Mouse (Mus musculus): Measurements from ENCODE around the gene Actn4. TPM values are rescaled to one million over a fixed set of nuclear protein-coding genes. Genes with fewer than 3 reads are reported as not detected.

The Actn4 gene
- polyA plus RNA-seq, 1 experiment from 2014 or later = 235 TPM

DNA sequence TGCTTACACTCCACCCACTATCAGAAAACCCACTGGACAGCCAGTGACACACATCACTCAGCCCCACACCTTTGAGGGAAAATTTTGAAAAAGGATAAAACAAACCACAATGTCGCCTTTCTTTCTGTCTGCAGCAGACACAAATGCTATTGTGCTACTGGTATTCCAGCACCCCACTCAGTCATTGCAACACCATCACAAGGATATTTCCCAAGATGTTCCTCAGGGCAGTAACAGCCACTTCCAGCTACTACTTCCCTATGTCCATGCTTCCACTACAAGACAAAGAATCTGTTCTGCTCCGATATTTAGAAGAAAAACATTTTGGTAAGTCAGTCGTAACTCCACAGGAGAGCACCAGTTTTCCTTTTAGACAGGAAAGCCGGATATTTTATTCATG is 7.4 kb downstream of the Actn4 start:
- no peak overlapping the region for H3K27ac ChIP-seq
- peaks cover 38% of the 10 kb centered on the region for H3K36me3 ChIP-seq (replicated peaks)
- no peaks in the 10 kb centered on the region for H3K9me3 ChIP-seq
- H3K4me3 ChIP-seq = no peak overlapping the region
- 87% methylated on average over 4 of the region's 4 CpGs for WGBS
- H3K4me1 ChIP-seq = peaks cover 91% of the 10 kb centered on the region
- no peaks in the 10 kb centered on the region for H3K27me3 ChIP-seq (ENCODE audit: poor library complexity, severe bottlenecking)
- DNase-seq (ENCODE audit: extremely low spot score, low spot score) = no peak

DNA sequence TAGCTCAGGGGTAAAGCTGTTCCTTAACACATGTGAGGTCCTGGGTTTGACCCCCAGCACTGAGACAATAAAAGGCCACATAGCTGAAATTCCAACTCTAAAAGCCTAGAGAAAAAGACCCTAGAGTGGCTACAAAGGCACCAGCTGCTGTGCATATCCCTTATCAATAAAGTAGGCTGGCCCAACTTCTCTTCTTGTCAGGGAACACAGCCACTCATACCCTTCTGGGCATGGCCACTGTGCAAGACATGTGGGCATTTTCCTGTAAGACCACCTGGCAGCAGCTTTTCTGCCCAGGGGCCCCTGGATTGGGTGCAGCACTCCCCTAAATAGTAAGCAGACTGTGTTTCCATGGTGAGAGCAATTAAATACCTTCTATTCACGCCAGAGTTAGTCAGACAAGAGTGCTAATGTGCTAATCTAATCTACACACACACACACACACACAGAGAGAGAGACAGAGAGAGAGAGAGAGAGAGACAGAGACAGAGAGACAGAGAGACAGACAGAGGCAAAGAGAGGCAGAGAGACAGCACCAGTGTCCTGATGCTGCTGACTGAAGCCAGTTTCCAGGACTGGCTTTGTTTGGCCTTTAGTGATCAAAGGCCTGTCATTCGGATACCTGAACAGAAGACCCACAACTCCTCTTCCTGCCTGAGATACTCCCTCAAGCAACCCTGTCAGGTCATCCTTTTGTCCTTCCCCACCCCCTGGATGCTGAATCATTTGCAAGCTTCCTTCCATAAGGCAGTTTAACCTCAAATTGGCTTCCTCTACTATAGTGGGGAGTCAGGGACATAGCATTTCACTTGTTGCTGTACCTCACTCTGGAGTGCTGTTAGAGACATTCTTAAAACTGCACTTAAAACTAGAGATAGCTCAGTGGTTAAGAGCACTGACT is 8.4 kb downstream of the Actn4 start:
- DNase-seq (ENCODE audit: extremely low spot score, low spot score) = peak; percentile 69
- Histone ChIP-seq H3K27ac (peak overlapping the region; percentile 84), H3K9me3 (no peaks in the 10 kb centered on the region), H3K27me3 (ENCODE audit: poor library complexity, severe bottlenecking) (no peaks in the 10 kb centered on the region), H3K36me3 (replicated peaks) (peaks cover 47% of the 10 kb centered on the region), H3K4me3 (peak overlapping the region; percentile 34), H3K4me1 (peaks cover 91% of the 10 kb centered on the region)
- WGBS = 7% methylated on average over 2 of the region's 2 CpGs

DNA sequence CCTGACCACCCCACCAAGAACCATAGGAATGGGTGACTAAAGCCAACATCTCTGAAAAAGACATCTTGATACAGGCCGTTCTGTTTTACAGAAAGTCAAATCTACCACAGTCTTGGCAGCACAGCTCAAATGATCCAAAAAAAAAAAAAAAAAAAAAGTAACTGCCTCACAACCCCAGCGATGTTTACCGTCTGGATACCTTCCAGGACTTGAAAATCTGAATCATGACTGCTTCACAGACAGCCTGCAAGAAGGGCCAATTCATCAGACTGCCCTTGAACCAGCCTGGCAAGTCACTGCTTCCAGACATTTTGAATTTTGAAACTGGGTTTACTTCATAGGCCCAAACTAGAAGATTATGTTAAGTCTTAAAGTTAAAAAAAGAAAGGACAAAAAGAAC is 9.4 kb downstream of the Actn4 start:
- no peaks in the 10 kb centered on the region for H3K9me3 ChIP-seq
- DNase-seq (ENCODE audit: extremely low spot score, low spot score) = no peak
- H3K27ac ChIP-seq = peak overlapping the region; percentile 84
- H3K4me3 ChIP-seq = peak overlapping the region; percentile 34; the same call in 1 of the 2 replicates
- 49% methylated on average over 3 of the region's 3 CpGs for WGBS
- H3K36me3 ChIP-seq (replicated peaks) = peaks cover 52% of the 10 kb centered on the region
- no peaks in the 10 kb centered on the region for H3K27me3 ChIP-seq (ENCODE audit: poor library complexity, severe bottlenecking)
- peaks cover 91% of the 10 kb centered on the region for H3K4me1 ChIP-seq

DNA sequence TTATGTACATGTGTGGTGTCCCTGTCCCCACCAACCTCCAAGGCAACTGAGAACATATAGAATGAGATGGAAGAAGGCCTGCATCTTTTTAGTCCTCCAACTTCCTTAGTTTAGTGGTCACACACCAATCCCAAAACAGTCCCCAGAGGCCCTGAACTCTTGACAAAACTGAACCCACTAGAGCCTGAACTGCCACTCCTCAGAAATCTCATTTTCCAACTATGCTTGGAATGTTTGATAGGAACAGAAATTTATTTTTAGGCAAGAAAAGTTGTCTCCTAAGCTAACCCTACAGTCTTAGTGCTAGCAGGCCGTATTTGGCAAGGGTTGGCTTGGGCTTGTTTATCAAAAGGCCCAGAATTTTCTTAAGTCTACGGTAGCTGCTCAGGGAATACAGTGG is 10.4 kb downstream of the Actn4 start:
- H3K4me1 ChIP-seq = peaks cover 91% of the 10 kb centered on the region
- peak overlapping the region; percentile 84; the same call in 1 of the 2 replicates for H3K27ac ChIP-seq
- no peak overlapping the region for H3K4me3 ChIP-seq
- H3K9me3 ChIP-seq = no peaks in the 10 kb centered on the region
- WGBS = 93% methylated on average over 2 of the region's 2 CpGs
- H3K27me3 ChIP-seq (ENCODE audit: poor library complexity, severe bottlenecking) = no peaks in the 10 kb centered on the region
- no peak for DNase-seq (ENCODE audit: extremely low spot score, low spot score)
- H3K36me3 ChIP-seq (replicated peaks) = peaks cover 57% of the 10 kb centered on the region

DNA sequence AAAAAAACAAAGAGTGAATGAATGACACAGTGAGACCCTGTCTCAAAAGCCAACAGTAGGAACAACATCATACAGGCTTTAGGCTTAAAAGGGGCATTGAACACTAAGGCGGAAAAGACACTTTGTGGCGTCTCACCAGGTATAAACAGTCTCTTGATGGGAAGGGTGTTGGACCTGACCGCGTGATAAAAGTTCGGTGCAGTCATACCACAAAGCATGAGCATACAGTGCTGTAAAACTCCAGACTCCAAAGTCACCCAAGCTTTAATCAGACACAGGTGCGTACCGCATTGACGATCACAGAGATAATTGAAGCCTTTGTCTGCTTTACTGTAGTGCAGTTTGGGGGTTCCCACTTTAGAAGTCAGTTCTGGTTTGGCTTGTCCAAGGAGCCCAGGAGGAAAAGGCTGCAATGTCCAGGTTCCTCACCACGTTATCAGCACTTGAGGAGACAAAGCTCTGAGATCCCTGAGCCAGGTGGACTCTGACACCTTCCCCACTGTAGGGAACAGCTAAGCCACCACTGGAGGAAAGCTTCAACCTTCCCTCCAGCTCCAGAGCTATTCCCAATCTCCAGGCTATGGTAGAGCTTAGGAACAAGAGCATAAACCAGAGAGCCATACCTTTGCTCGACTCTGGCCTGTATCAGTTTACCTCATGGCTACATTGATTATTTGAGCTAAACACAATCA is 11.6 kb downstream of the Actn4 start:
- WGBS = 93% methylated on average over 10 of the region's 10 CpGs
- H3K4me3 ChIP-seq = no peak overlapping the region
- peaks cover 50% of the 10 kb centered on the region for H3K36me3 ChIP-seq (replicated peaks)
- H3K9me3 ChIP-seq = no peaks in the 10 kb centered on the region
- peaks cover 98% of the 10 kb centered on the region for H3K4me1 ChIP-seq
- no peak for DNase-seq (ENCODE audit: extremely low spot score, low spot score)
- H3K27ac ChIP-seq = no peak overlapping the region
- no peaks in the 10 kb centered on the region for H3K27me3 ChIP-seq (ENCODE audit: poor library complexity, severe bottlenecking)

DNA sequence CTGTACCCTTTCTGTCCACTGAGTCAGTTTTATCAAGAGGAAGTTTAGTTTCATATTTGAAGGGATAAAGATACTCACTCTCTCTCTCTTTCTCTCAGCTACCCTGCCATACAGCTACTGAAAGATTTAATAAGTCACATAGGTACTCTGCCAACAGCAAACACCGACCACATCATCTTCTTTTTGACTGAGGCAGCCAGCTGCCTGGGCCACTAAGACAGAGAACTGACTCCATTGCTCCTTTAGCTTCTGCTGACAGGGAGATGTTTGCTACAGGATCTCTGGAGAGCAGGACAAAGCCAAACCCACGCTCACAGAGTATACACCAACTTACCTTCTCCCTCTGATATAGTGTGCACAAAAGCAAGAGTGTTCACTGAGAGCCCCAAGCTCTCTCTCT is 12.8 kb downstream of the Actn4 start:
- Histone ChIP-seq H3K27ac (0 out of 2 replicates have a peak overlapping the region, but pooled peaks have one; percentile 31), H3K27me3 (ENCODE audit: poor library complexity, severe bottlenecking) (no peaks in the 10 kb centered on the region), H3K4me1 (peaks cover 98% of the 10 kb centered on the region), H3K36me3 (replicated peaks) (peaks cover 42% of the 10 kb centered on the region), H3K4me3 (no peak overlapping the region), H3K9me3 (no peaks in the 10 kb centered on the region)
- DNase-seq (ENCODE audit: extremely low spot score, low spot score) = no peak
- 88% methylated on average over 2 of the region's 2 CpGs for WGBS

DNA sequence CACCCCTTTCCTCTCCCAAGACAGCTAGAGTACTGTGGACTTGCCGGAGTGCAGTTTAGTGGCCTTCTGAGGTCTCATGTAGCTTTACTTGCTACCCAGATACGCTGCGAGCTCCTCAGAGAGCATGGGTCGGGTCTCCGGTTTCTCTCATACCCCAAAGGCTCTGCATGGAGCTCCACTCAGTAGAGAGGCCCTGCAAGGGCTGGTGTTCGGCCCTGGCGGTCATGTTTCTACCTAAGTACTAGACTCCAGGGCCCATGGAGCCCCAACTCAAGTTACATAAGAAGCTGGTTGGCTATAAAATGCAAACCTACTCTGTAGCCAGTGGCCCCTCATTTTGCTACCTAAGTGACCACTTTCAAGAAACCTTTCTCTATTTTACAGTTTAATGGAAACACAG is 13.4 kb downstream of the Actn4 start:
- H3K36me3 ChIP-seq (replicated peaks) = peaks cover 45% of the 10 kb centered on the region
- H3K4me1 ChIP-seq = peaks cover 98% of the 10 kb centered on the region
- H3K4me3 ChIP-seq = no peak overlapping the region
- DNase-seq (ENCODE audit: extremely low spot score, low spot score) = no peak
- H3K27ac ChIP-seq = no peak overlapping the region; the same call in 1 of the 2 replicates
- no peaks in the 10 kb centered on the region for H3K9me3 ChIP-seq
- WGBS = 88% methylated on average over 7 of the region's 7 CpGs
- no peaks in the 10 kb centered on the region for H3K27me3 ChIP-seq (ENCODE audit: poor library complexity, severe bottlenecking)

DNA sequence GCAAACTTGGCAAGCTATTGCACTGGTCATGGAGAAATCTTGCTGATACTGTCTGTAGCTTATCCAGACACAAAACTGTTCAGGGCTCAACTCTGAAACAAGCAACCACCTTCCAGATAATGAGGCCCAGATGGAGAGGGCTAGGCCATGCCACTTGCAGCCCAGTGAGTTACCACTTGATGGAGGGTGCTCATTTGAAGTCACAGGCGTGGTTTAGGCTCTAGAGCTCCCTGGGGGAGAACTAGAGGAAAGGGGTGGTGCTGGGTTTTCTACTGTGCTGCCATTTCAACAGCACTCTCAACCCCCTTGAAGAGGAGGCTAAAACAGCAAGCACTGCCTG is 15.9 kb downstream of the Actn4 start:
- H3K27ac ChIP-seq = peak overlapping the region; percentile 85
- H3K36me3 ChIP-seq (replicated peaks) = peaks cover 64% of the 10 kb centered on the region
- DNase-seq (ENCODE audit: extremely low spot score, low spot score) = no peak
- H3K4me3 ChIP-seq = peak overlapping the region; percentile 25
- peaks cover 94% of the 10 kb centered on the region for H3K4me1 ChIP-seq
- 38% methylated on average over 1 of the region's 1 CpGs for WGBS
- no peaks in the 10 kb centered on the region for H3K27me3 ChIP-seq (ENCODE audit: poor library complexity, severe bottlenecking)
- no peaks in the 10 kb centered on the region for H3K9me3 ChIP-seq

DNA sequence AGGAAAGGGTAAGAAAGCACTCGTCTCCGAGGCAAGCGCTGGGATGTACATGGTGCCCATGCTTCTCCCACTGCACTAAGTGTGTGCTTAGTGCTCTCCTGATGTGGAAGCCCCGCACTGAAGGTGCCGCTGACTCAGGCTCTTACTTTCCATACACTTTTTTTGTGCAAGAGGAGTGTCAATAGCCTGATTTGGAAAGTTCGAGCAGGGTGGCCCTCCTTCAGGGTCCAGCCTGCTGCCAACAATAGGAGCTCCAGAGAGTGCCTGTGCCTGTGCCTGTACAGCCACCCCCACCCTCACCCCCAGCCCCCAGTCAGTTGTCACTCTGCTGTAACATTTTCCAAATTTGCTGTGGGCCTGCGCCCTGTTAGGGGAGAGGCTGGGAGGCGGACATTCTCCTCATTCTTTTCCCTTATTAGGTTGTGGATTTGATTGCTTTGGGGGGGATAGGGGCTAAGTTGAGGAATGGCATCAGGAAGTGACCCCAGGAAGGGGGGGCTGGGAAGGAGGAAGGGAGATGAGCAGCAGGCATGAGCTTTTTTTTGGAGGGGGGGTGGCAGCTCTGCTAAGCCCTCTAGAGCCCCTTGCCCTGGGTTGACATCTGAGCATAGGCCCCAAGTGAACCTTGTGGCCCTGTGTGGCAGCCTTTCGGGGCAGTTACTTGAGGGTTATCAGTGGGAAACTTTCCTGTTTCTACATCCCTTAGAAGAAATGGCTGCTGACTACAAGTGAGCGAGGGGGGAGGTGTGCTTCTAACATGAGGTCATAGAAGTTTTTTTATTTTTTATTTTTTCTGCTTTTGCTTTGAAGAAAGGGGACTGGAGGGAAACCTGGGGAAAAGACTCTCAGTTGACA is 16.5 kb downstream of the Actn4 start:
- Histone ChIP-seq H3K27ac (peak overlapping the region; percentile 85), H3K9me3 (no peaks in the 10 kb centered on the region), H3K4me1 (peaks cover 94% of the 10 kb centered on the region), H3K36me3 (replicated peaks) (peaks cover 66% of the 10 kb centered on the region), H3K4me3 (peak overlapping the region; percentile 25; the same call in 1 of the 2 replicates), H3K27me3 (ENCODE audit: poor library complexity, severe bottlenecking) (no peaks in the 10 kb centered on the region)
- peak; percentile 48 for DNase-seq (ENCODE audit: extremely low spot score, low spot score)
- 28% methylated on average over 10 of the region's 10 CpGs for WGBS

DNA sequence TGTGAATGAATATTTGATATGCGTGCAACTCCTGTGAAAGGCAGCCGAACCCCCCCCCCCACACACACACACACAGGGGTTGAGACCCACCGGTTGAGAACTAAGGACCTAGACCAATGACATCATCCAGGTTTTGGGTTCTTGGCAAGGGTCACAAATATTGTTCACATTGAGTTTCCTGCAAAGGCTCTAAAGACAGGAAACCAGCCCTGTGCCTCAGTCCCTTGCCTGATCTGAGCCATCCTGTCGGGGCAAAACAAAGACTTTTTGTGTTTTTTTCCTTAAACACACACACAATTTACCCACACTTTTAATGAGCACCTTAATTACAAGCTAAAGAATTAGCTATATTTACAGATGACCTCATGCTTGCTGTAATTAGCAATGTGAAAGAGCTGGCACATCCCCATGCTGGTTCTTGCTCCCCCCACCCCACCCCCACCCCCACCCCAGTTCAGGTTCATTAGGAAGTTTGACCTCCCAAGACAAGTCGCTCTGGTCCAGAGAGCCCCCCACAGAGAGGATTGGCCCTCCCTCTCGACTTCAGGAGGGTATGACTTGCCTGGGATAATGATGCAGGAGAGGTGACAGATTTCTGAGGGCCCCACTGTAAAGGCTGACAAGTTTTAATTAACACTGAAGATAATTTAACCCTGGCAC is 17.3 kb downstream of the Actn4 start:
- H3K27ac ChIP-seq = peak overlapping the region; percentile 85
- DNase-seq (ENCODE audit: extremely low spot score, low spot score) = no peak
- H3K4me1 ChIP-seq = peaks cover 96% of the 10 kb centered on the region
- peak overlapping the region; percentile 25; the same call in 1 of the 2 replicates for H3K4me3 ChIP-seq
- H3K36me3 ChIP-seq (replicated peaks) = peaks cover 67% of the 10 kb centered on the region
- 34% methylated on average over 6 of the region's 6 CpGs for WGBS
- H3K27me3 ChIP-seq (ENCODE audit: poor library complexity, severe bottlenecking) = no peaks in the 10 kb centered on the region
- H3K9me3 ChIP-seq = no peaks in the 10 kb centered on the region

DNA sequence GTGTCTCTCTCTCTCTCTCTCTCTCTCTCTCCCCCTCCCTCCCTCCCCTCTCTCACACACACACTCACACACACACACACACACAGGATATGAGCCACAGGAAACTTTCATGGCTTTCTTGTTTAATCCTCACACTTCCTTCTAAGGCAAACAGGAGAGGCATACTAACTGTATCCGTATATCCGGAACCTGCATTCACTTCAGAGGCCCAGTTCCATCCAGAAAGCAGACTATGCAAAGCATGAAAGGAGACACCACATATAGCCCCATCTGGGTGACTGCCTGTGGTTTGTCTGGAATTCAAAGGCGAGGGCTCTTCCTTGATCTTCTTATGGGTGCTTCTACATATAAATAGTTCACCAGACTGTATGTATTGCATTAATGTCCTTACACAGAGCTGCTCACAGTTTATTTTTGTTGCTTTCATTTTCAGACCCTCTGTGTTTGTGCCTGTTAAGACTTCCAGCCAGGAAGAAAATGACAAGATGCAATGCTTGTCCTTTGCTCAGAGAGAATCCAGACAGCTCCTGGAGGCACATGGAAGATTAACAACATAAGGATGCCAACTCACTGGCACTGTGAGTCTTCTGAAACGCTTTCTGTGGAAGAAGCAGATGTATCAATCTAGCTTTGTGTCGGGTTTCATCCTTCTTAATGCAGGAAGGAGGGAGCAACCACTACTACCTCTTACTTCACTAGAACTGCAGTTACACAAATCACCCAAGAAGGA is 18.5 kb downstream of the Actn4 start:
- H3K9me3 ChIP-seq = no peaks in the 10 kb centered on the region
- peaks cover 96% of the 10 kb centered on the region for H3K4me1 ChIP-seq
- peak overlapping the region; percentile 42; the same call in 1 of the 2 replicates for H3K27ac ChIP-seq
- DNase-seq (ENCODE audit: extremely low spot score, low spot score) = no peak
- H3K36me3 ChIP-seq (replicated peaks) = peaks cover 68% of the 10 kb centered on the region
- 83% methylated on average over 5 of the region's 5 CpGs for WGBS
- H3K27me3 ChIP-seq (ENCODE audit: poor library complexity, severe bottlenecking) = no peaks in the 10 kb centered on the region
- H3K4me3 ChIP-seq = no peak overlapping the region

All from forebrain, embryonic 10.5 days (tissue).